Mouse (Mus musculus) forebrain, embryonic 14.5 days (tissue): Measurements from ENCODE around the gene Pde4d. TPM values are rescaled to one million over a fixed set of nuclear protein-coding genes. Genes with fewer than 3 reads are reported as not detected.

ENCODE experiments used
- ATAC-seq: fragments of 200-750 bp; cut with Nextera tagmentation; 2 replicates; pipeline ENCODE4 v1.8.0; 2017; ENCODE audit warnings: mild to moderate bottlenecking, moderate library complexity
- DNase-seq: peaks from one replicate; pipeline ENCODE4 v3.0.0-alpha.2; 2015; ENCODE audit warnings: low spot score
- H3K27ac ChIP-seq: fragments of 300-500 bp; sonication (generic); 2 replicates; pipeline ENCODE4 v1.5.1; 2014; ENCODE audit warnings: low read depth, mild to moderate bottlenecking, control low read depth, low read length, moderate library complexity
- H3K27me3 ChIP-seq: fragments of 300-500 bp; sonication (generic); replicated peaks from 2 replicates; pipeline ENCODE4 v1.6.1; 2014; ENCODE audit warnings: low read length, control low read depth, mixed read lengths; ENCODE audit not compliant: control insufficient read depth, insufficient read depth
- H3K36me3 ChIP-seq: fragments of 300-500 bp; sonication (generic); 2 replicates; pipeline ENCODE4 v1.6.1; 2014; ENCODE audit warnings: low read length, control low read depth; ENCODE audit not compliant: control insufficient read depth, insufficient read depth
- H3K4me1 ChIP-seq: fragments of 300-500 bp; sonication (generic); 2 replicates; pipeline ENCODE4 v1.6.1; 2014; ENCODE audit warnings: antibody characterized with exemption, low read length, control low read depth; ENCODE audit not compliant: control insufficient read depth, insufficient read depth
- H3K4me2 ChIP-seq: fragments of 300-500 bp; sonication (generic); 2 replicates; pipeline ENCODE4 v1.6.1; 2014; ENCODE audit warnings: mild to moderate bottlenecking, control low read depth, low read length
- H3K4me3 ChIP-seq: fragments of 300-500 bp; sonication (generic); 2 replicates; pipeline ENCODE4 v1.5.1; 2014; ENCODE audit warnings: low read depth, low read length, control low read depth
- H3K9ac ChIP-seq: fragments of 300-500 bp; sonication (generic); 2 replicates; pipeline ENCODE4 v1.6.1; 2014; ENCODE audit warnings: mild to moderate bottlenecking, low read length, control low read depth, moderate library complexity
- H3K9me3 ChIP-seq: fragments of 300-500 bp; sonication (generic); replicated peaks from 2 replicates; pipeline ENCODE4 v1.6.1; 2016; ENCODE audit warnings: low read length, control low read depth, mixed read lengths; ENCODE audit not compliant: control insufficient read depth
- WGBS: fragments of 180-500 bp; shearing (Covaris S2); extraction: QIAGEN DNeasy Blood & Tissue Kit; methylation state at CpG from one replicate; pipeline ENCODE4 v1.1.7; 2014; 5-methylcytosine and 5-hydroxymethylcytosine counted together
- polyA plus RNA-seq: library from polyadenylated mRNA; unstranded; fragments of >200 nt; fragmentation: Nextera tagmentation; extraction: Ambion mirVana; gene quantifications from 2 replicates; pipeline ENCODE4 v1.2.1, GENCODE M21; 2014

Pde4d gene
- polyA plus RNA-seq, 1 experiment from 2014 or later = 13.7 TPM

DNA sequence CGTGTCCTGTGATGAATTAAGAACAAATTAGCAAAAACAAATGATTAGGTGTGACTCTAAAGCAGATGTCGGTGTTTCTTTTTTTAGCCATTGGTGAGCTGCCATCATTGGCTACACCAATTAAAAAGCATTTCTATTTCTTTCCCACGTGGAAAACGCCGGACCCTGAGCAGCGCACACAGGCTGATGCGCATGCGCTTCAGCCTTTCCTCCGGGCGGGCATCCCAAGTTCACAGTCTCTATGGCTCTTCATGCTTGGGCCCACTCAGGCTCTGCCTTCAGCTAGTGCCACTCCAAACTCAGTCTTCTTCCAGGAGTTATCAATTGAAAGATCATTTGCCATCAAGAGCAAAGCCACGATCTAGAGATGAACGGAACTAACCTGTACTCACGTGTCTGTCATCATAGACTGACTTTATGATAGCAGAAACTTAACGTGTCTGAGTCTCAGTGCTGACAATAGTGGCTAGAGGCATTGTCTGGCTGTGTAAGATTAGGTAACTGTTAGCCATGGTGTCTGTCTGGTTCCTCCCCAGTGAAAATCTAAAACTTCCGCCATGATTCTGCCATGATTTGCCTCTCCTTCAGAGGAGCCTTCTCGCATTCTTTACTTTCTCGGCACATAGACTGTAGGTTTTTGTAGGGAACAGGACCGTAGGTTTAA is 1175.8 kb downstream of the Pde4d start:
- Histone ChIP-seq H3K9ac (no peak overlapping the region), H3K4me1 (no peaks in the 10 kb centered on the region), H3K36me3 (no peaks in the 10 kb centered on the region), H3K27ac (no peak overlapping the region), H3K4me2 (no peak overlapping the region), H3K4me3 (no peak overlapping the region), H3K9me3 (no peaks in the 10 kb centered on the region), H3K27me3 (no peaks in the 10 kb centered on the region)
- DNase-seq (no peak), ATAC-seq (no peak)
- 86% methylated on average over 18 of the region's 18 CpGs for WGBS

DNA sequence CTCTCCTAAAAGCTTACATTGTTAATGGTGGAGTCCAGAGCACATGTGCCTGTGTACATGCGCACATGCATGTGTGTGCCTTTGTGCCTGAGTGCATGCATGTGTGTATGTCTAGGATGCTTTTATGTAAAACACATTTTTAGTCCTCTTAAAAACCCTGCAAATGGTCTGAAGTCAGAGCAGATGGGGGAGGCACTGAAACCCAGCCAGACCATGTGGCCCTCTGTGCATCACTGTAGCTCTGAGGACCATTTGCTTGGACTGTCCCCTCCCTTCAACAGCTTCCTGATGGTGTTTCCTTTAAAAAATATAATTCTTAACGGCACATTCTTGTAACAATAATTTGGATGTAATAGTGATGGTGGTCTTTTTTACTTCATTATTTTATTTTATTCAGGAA is 1177.5 kb downstream of the Pde4d start:
- Histone ChIP-seq H3K9me3 (no peaks in the 10 kb centered on the region), H3K9ac (no peak overlapping the region), H3K27me3 (no peaks in the 10 kb centered on the region), H3K36me3 (no peaks in the 10 kb centered on the region), H3K4me3 (no peak overlapping the region), H3K4me2 (no peak overlapping the region), H3K27ac (no peak overlapping the region), H3K4me1 (peaks cover 5% of the 10 kb centered on the region)
- DNase-seq = no peak
- whole genome bisulfite sequencing = 84% methylated on average over 2 of the region's 2 CpGs
- no peak for ATAC-seq

DNA sequence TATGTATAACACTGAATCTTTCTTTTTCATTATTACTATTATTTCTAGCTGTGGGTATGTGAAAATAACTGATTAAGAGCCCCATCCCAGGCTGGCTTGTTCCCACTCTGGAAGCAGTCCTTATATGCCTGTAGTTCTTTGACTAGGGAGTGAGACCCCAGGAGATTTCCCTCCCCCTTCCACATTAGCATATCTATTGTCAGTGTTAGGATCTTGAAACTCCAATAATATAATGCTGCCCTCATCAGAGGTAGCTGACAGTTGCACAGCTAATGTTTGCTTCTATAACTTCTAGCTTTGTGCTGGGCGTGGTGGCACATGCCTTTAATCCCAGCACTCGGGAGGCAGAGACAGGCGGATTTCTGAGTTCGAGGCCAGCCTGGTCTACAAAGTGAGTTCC is 1178.9 kb downstream of the Pde4d start:
- Histone ChIP-seq H3K4me1 (peaks cover 17% of the 10 kb centered on the region), H3K9me3 (no peaks in the 10 kb centered on the region), H3K9ac (no peak overlapping the region), H3K4me3 (no peak overlapping the region), H3K4me2 (no peak overlapping the region), H3K36me3 (no peaks in the 10 kb centered on the region), H3K27ac (no peak overlapping the region), H3K27me3 (no peaks in the 10 kb centered on the region)
- DNase-seq = no peak
- WGBS = 75% methylated on average over 4 of the region's 4 CpGs
- ATAC-seq = no peak

DNA sequence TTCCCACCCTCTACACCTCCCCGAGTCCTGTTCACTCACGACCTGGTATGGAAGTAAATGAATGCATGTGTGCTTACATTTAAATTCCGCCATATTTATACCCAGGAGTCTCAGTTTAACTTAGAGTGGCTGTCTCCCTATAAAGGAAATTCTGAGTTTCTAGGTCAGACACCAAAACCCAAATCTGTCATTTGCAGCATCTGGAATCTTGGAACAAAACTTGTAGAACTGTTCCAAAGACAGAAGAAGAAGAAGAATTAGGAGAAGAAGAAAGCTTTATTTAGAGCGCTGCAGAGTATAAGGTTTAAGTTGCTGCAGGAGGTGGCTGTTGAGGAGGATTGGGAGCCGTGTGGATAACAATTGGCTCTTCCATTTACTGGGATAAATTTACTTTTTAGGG is 1179.5 kb downstream of the Pde4d start:
- Histone ChIP-seq H3K4me1 (peaks cover 17% of the 10 kb centered on the region), H3K27me3 (no peaks in the 10 kb centered on the region), H3K27ac (no peak overlapping the region), H3K36me3 (no peaks in the 10 kb centered on the region), H3K4me2 (no peak overlapping the region), H3K4me3 (no peak overlapping the region), H3K9ac (no peak overlapping the region), H3K9me3 (no peaks in the 10 kb centered on the region)
- DNase-seq (no peak), ATAC-seq (no peak)
- 84% methylated on average over 5 of the region's 5 CpGs for WGBS

DNA sequence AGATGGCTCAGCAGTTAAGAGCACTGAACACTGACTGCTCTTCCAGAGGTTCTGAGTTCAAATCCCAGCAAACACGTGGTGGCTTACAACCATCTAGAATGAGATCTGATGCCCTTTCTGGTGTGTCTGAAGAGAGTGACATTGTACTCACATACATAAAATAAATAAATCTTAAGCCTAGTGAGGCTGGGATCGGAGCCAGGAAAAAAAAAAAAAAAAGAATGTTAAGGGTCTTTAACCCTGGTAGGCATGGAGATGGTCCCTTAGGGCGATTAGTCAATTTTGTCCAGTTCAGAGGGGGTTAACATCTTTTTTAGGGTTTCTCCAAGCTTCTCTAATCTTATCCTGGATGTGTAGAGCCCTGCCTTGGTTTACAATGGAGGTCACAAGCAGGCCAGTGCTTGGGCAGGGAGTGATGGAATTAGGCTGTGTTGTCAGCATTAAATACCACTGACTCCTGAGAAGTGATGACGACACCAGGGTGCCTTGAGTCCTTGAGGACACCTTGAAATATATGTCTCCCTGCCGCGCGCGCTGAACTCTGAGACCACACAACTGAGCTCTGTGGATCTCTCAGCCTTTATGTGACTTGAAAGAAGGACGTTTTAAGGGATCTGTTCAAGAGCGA is 1181.8 kb downstream of the Pde4d start:
- ATAC-seq = no peak
- Histone ChIP-seq H3K36me3 (no peaks in the 10 kb centered on the region), H3K4me1 (peaks cover 17% of the 10 kb centered on the region), H3K27ac (no peak overlapping the region), H3K27me3 (no peaks in the 10 kb centered on the region), H3K9me3 (no peaks in the 10 kb centered on the region), H3K4me3 (no peak overlapping the region), H3K4me2 (no peak overlapping the region), H3K9ac (no peak overlapping the region)
- WGBS = 50% methylated on average over 10 of the region's 10 CpGs
- DNase-seq = no peak

DNA sequence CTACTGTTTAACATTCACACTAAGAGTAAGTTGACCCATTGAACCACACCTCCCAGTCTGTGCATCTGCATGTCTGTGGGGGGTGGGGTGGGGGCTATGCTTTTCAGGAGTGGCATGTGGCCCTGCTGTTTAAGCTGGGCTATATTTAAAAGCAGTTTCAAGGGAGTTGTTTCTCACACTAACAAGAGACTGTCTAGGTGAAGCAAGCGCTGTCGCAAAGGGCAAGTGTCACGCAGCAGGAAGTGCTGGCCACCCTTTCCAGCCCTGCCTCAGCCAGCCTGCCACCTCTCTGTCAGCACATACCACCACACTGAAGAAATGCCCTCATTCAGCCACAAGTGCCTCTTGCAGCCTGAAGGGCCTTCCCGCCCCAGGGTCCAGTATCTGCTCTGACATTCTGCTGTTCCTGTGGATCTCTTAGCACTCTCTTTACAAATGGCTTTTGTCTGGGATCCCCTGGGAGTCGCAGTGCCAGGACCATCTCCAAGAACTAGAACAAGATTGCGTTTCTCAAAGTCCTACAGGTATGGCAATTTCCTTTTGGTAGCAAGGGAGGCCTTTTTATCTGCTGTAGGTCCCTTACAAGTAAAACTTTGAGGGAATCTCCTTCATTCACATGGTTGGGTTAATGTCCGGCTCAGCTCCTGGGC is 1182.8 kb downstream of the Pde4d start:
- no peaks in the 10 kb centered on the region for H3K9me3 ChIP-seq
- H3K36me3 ChIP-seq = no peaks in the 10 kb centered on the region
- H3K4me1 ChIP-seq = peaks cover 17% of the 10 kb centered on the region
- 6% methylated on average over 7 of the region's 7 CpGs for WGBS
- no peaks in the 10 kb centered on the region for H3K27me3 ChIP-seq
- H3K4me2 ChIP-seq = no peak overlapping the region
- no peak overlapping the region for H3K27ac ChIP-seq
- no peak for DNase-seq
- ATAC-seq = 0 out of 2 replicates have a peak, but pooled peaks have one; percentile 15
- H3K9ac ChIP-seq = no peak overlapping the region
- H3K4me3 ChIP-seq = no peak overlapping the region

DNA sequence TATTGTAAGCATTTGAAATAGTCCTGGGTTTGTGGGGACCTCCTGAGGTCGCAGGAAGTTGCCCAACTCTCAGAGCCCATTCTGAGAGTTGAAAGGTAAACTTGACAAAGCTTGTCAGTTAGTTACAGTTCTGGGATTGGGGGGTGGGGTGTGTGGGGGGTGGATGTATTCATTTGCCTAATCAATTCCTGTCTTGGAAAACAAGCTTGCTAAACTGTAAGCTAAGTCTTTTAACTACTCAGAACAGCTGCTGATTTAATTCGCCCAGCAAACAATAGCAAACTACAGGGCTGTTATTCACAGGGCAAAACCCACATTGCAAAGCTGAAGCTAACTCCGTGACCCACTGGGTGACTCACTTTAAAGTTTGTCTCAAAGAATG is 1183.3 kb downstream of the Pde4d start:
- DNase-seq (peak; percentile 37), ATAC-seq (peak; percentile 49; the same call in 1 of the 2 replicates)
- no peaks in the 10 kb centered on the region for H3K9me3 ChIP-seq
- H3K27me3 ChIP-seq = no peaks in the 10 kb centered on the region
- no peak overlapping the region for H3K4me2 ChIP-seq
- no peak overlapping the region for H3K9ac ChIP-seq
- H3K4me1 ChIP-seq = peaks cover 17% of the 10 kb centered on the region
- no peak overlapping the region for H3K27ac ChIP-seq
- H3K4me3 ChIP-seq = no peak overlapping the region
- H3K36me3 ChIP-seq = no peaks in the 10 kb centered on the region
- 2% methylated on average over 3 of the region's 3 CpGs for WGBS

DNA sequence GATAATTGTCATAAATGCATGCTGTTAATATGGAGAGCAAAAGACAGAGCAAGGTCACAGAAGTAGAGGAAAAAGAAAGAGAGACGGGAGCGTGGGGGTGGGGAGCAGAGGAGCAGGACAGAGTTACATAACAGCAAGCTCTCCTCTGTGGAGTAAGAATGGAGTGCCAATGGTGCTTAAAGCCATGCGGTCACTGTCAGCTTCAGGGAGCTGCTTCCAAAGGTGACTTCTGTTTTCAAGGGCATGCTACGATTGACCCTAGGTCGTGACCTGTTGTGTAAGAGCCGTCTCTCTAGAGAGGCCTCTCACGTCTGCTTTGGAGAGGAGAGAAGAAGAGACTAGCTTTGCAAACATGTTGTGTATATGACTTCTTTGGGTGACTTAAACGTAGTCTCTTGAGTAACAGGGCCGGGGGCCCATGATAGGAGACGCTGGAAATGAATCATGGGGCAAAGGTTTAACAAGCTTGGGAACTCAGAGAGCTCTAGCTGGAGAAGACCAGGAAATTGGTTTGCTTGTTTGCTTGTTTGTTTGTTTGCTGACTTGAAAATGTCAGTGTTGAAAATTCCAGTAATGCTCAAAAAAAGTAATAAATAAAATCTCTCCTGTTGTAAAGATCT is 1186.3 kb downstream of the Pde4d start:
- no peak overlapping the region for H3K4me2 ChIP-seq
- 86% methylated on average over 10 of the region's 10 CpGs for WGBS
- no peak for DNase-seq

DNA sequence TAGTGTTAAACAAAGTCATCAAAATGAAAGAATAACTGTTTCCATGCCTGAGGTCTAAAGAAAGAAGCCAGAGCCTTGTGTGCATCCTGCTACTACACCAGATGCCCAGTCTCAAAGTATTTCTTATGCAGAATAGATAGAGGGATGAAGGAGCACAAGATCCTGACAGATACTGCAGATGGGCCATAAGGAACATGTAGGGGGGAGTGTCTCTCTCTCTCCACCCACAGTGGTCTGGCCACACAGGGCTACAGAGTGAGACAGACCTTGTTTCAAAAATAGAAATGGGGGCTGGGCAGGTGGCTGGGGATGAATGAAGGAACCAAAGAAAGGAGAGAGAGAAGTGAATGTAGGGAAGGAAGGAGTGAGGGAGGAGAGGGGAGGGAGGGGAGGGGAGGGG is 1188.5 kb downstream of the Pde4d start:
- no peak overlapping the region for H3K9ac ChIP-seq
- no peaks in the 10 kb centered on the region for H3K9me3 ChIP-seq
- ATAC-seq (no peak), DNase-seq (no peak)
- no peak overlapping the region for H3K4me3 ChIP-seq
- no peak overlapping the region for H3K4me2 ChIP-seq
- H3K27me3 ChIP-seq = no peaks in the 10 kb centered on the region
- H3K27ac ChIP-seq = no peak overlapping the region
- peaks cover 1% of the 10 kb centered on the region for H3K4me1 ChIP-seq
- H3K36me3 ChIP-seq = no peaks in the 10 kb centered on the region

More for the DNA sequence above, 1186.3 kb downstream of the Pde4d start:
- Histone ChIP-seq H3K27me3 (no peaks in the 10 kb centered on the region), H3K4me1 (peaks cover 17% of the 10 kb centered on the region), H3K9me3 (no peaks in the 10 kb centered on the region), H3K27ac (no peak overlapping the region), H3K36me3 (no peaks in the 10 kb centered on the region), H3K9ac (no peak overlapping the region), H3K4me3 (no peak overlapping the region)
- no peak for ATAC-seq
